In genomic region chr7:52391793-52392192, GRCm38 (mm10) we compare ENCODE assay signal across 9 mouse cellular contexts.
A peak's percentile ranks its signal among the peaks of the same experiment; 100 is the strongest.
DNase-seq lines count a peak whose midpoint lies in the region; ATAC-seq lines count a peak whose summit lies in the region.
"Had no signal": no experiment of that assay in that cellular context is flagged by ENCODE, and none has a peak within 500 bp of the region (broad histone marks: within the 10 kb centered on the region; RNA-seq: fewer than 3 reads in every experiment).

No protein-coding gene starts in this region.

- no peaks in the 10 kb centered on the region for H3K4me1 ChIP-seq in forebrain, embryonic 11.5 days (replicated peaks; ENCODE audit: control insufficient read depth, insufficient read depth, low read length)
- no peaks in the 10 kb centered on the region for H3K4me1 ChIP-seq in forebrain, embryonic 13.5 days
- no peaks in the 10 kb centered on the region for H3K4me1 ChIP-seq in neural tube, embryonic 14.5 days (ENCODE audit: control insufficient read depth, insufficient read depth, low read length)
- no peaks in the 10 kb centered on the region for H3K4me1 ChIP-seq in neural tube, embryonic 15.5 days

- peak; percentile 66 for ATAC-seq in forebrain, embryonic 11.5 days (replicated peaks; ENCODE audit: low FRiP score)
- no peak; the same call in 1 of the 2 replicates for ATAC-seq in forebrain, embryonic 13.5 days
- peak; percentile 71 for ATAC-seq in neural tube, embryonic 14.5 days (ENCODE audit: low read depth)
- no peak for ATAC-seq in neural tube, embryonic 15.5 days (ENCODE audit: low FRiP score)

- H3K9me3 ChIP-seq in forebrain, embryonic 11.5 days (ENCODE audit: control insufficient read depth, low read length), result no peaks in the 10 kb centered on the region
- no peaks in the 10 kb centered on the region for H3K9me3 ChIP-seq in forebrain, embryonic 13.5 days (replicated peaks)
- H3K9me3 ChIP-seq in neural tube, embryonic 14.5 days (ENCODE audit: control insufficient read depth, low read length), result no peaks in the 10 kb centered on the region
- H3K9me3 ChIP-seq in neural tube, embryonic 15.5 days (replicated peaks), result no peaks in the 10 kb centered on the region

- peak; percentile 50 for DNase-seq in forebrain, embryonic 11.5 days (ENCODE audit: low spot score)
- peak; percentile 48 for DNase-seq in embryo, embryonic 9.5 days (ENCODE audit: extremely low spot score)
- DNase-seq in left cerebral cortex, adult 11 months (ENCODE audit: low spot score), result peak; percentile 16
- DNase-seq in retina, postnatal 7 days (ENCODE audit: low read depth, low spot score), result peak; percentile 43
- DNase-seq in natural killer cell, adult 2 months (ENCODE audit: low spot score in 2 of 2), result no peak

- H3K27ac ChIP-seq in forebrain, embryonic 11.5 days (ENCODE audit: low read depth, low read length), result no peak overlapping the region
- no peak overlapping the region for H3K27ac ChIP-seq in forebrain, embryonic 13.5 days
- no peak overlapping the region for H3K27ac ChIP-seq in neural tube, embryonic 14.5 days (ENCODE audit: low read depth, low read length)
- H3K27ac ChIP-seq in neural tube, embryonic 15.5 days (replicated peaks), result no peak overlapping the region
- H3K27ac ChIP-seq: macrophage had no signal

- no peaks in the 10 kb centered on the region for H3K27me3 ChIP-seq in forebrain, embryonic 11.5 days (ENCODE audit: control insufficient read depth, insufficient read depth, low read length)
- no peaks in the 10 kb centered on the region for H3K27me3 ChIP-seq in forebrain, embryonic 13.5 days
- no peaks in the 10 kb centered on the region for H3K27me3 ChIP-seq in neural tube, embryonic 14.5 days (ENCODE audit: control insufficient read depth, insufficient read depth, low read length)
- no peaks in the 10 kb centered on the region for H3K27me3 ChIP-seq in neural tube, embryonic 15.5 days (replicated peaks)

- H3K36me3 ChIP-seq in forebrain, embryonic 11.5 days (ENCODE audit: control insufficient read depth, insufficient read depth, low read length), result no peaks in the 10 kb centered on the region
- H3K36me3 ChIP-seq in forebrain, embryonic 13.5 days (ENCODE audit: poor library complexity, severe bottlenecking), result no peaks in the 10 kb centered on the region
- no peaks in the 10 kb centered on the region for H3K36me3 ChIP-seq in neural tube, embryonic 14.5 days (ENCODE audit: control insufficient read depth, insufficient read depth, low read length)
- no peaks in the 10 kb centered on the region for H3K36me3 ChIP-seq in neural tube, embryonic 15.5 days

- no peak overlapping the region for H3K4me3 ChIP-seq in forebrain, embryonic 11.5 days (ENCODE audit: low read depth, low read length)
- no peak overlapping the region for H3K4me3 ChIP-seq in forebrain, embryonic 13.5 days
- H3K4me3 ChIP-seq in neural tube, embryonic 14.5 days (ENCODE audit: low read depth, low read length), result no peak overlapping the region
- H3K4me3 ChIP-seq in neural tube, embryonic 15.5 days (replicated peaks), result no peak overlapping the region

- H3K4me2 ChIP-seq in forebrain, embryonic 11.5 days (ENCODE audit: low read depth, low read length, severe bottlenecking), result no peak overlapping the region
- H3K4me2 ChIP-seq in forebrain, embryonic 13.5 days, result no peak overlapping the region
- no peak overlapping the region for H3K4me2 ChIP-seq in neural tube, embryonic 14.5 days (ENCODE audit: low read depth, low read length)
- H3K4me2 ChIP-seq in neural tube, embryonic 15.5 days, result no peak overlapping the region

- WGBS in forebrain, embryonic 11.5 days, result 32% methylated on average over 2 of the region's 2 CpGs
- 28% methylated on average over 2 of the region's 2 CpGs for WGBS in forebrain, embryonic 13.5 days
- WGBS in neural tube, embryonic 14.5 days, result 19% methylated on average over 2 of the region's 2 CpGs
- WGBS in neural tube, embryonic 15.5 days, result 22% methylated on average over 2 of the region's 2 CpGs

- H3K9ac ChIP-seq in forebrain, embryonic 11.5 days (ENCODE audit: low read length), result no peak overlapping the region
- no peak overlapping the region for H3K9ac ChIP-seq in forebrain, embryonic 13.5 days
- H3K9ac ChIP-seq in neural tube, embryonic 14.5 days (replicated peaks; ENCODE audit: low read depth, low read length), result no peak overlapping the region
- H3K9ac ChIP-seq in neural tube, embryonic 15.5 days (replicated peaks), result no peak overlapping the region

Comparison
In these comparisons a context has a peak if more than half of its experiments do, and no peak if none do; other contexts are left out.
1. ATAC-seq: peak in forebrain, embryonic 11.5 days (single experiment) and neural tube, embryonic 14.5 days (single experiment); none in forebrain, embryonic 13.5 days (single experiment) and neural tube, embryonic 15.5 days (single experiment).
2. DNase-seq: peak in forebrain, embryonic 11.5 days (single experiment), embryo, embryonic 9.5 days (single experiment), left cerebral cortex, adult 11 months (single experiment) and retina, postnatal 7 days (single experiment); none in natural killer cell, adult 2 months (0 of 2).